Mouse (Mus musculus): ENCODE data around the gene Itpkb.

Itpkb gene

GRCm38 (mm10) chr1:180397734-180398133, 67.4 kb downstream of the Itpkb start:
- peak; percentile 63 for DNase-seq (ENCODE audit: low spot score)

- DNase-seq (ENCODE audit: low spot score): no peak
Measured at GRCm38 (mm10) chr1:180398446-180398845, 68.2 kb downstream of the Itpkb start.

- no peak for DNase-seq (ENCODE audit: low spot score)
Measured at GRCm38 (mm10) chr1:180400691-180401455, 70.6 kb downstream of the Itpkb start.

- DNase-seq (ENCODE audit: low spot score): no peak
Measured at GRCm38 (mm10) chr1:180401725-180402124, 71.4 kb downstream of the Itpkb start.

GRCm38 (mm10) chr1:180402481-180403081, 72.3 kb downstream of the Itpkb start:
- no peak for DNase-seq (ENCODE audit: low spot score)

GRCm38 (mm10) chr1:180403357-180403693, 73.0 kb downstream of the Itpkb start:
- no peak for DNase-seq (ENCODE audit: low spot score)

GRCm38 (mm10) chr1:180403694-180404606, 73.7 kb downstream of the Itpkb start:
- DNase-seq (ENCODE audit: low spot score): no peak

- DNase-seq (ENCODE audit: low spot score): no peak
Measured at GRCm38 (mm10) chr1:180404706-180405105, 74.4 kb downstream of the Itpkb start.

GRCm38 (mm10) chr1:180405576-180406335, 75.5 kb downstream of the Itpkb start:
- DNase-seq (ENCODE audit: low spot score): no peak

- no peak for DNase-seq (ENCODE audit: low spot score)
Measured at GRCm38 (mm10) chr1:180406336-180407035, 76.2 kb downstream of the Itpkb start.

- peak; percentile 51 for DNase-seq (ENCODE audit: low spot score)
Measured at GRCm38 (mm10) chr1:180407171-180407671, 76.9 kb downstream of the Itpkb start.

GRCm38 (mm10) chr1:180407727-180408719, 77.7 kb downstream of the Itpkb start:
- no peak for DNase-seq (ENCODE audit: low spot score)

GRCm38 (mm10) chr1:180408832-180409231, 78.5 kb downstream of the Itpkb start:
- DNase-seq (ENCODE audit: low spot score): no peak

GRCm38 (mm10) chr1:180409771-180410170, 79.5 kb downstream of the Itpkb start:
- DNase-seq (ENCODE audit: low spot score): no peak

GRCm38 (mm10) chr1:180410306-180410705, 80.0 kb downstream of the Itpkb start:
- DNase-seq (ENCODE audit: low spot score): no peak

GRCm38 (mm10) chr1:180415064-180415463, 84.8 kb downstream of the Itpkb start:
- DNase-seq (ENCODE audit: low spot score): no peak

GRCm38 (mm10) chr1:180415836-180416235, 85.6 kb downstream of the Itpkb start:
- DNase-seq (ENCODE audit: low spot score): no peak

GRCm38 (mm10) chr1:180417118-180417517, 86.8 kb downstream of the Itpkb start:
- DNase-seq (ENCODE audit: low spot score): no peak

GRCm38 (mm10) chr1:180419059-180419458, 88.8 kb downstream of the Itpkb start:
- no peak for DNase-seq (ENCODE audit: low spot score)
